Mouse (Mus musculus) heart, embryonic 15.5 days (tissue): ENCODE data around the gene Cyth2. TPM values are rescaled to one million over a fixed set of nuclear protein-coding genes. Genes with fewer than 3 reads are reported as not detected.

Experiments used
- ATAC-seq: fragments of 200-750 bp; cut with Nextera tagmentation; replicated peaks from 2 replicates; pipeline ENCODE4 v1.8.0; 2017; ENCODE audit warnings: low read depth, moderate TSS enrichment; ENCODE audit not compliant: insufficient number of reproducible peaks, insufficient read depth, low FRiP score
- H3K27ac ChIP-seq: fragments of 300-500 bp; sonication (generic); 2 replicates; pipeline ENCODE4 v1.5.1; 2015; ENCODE audit warnings: mild to moderate bottlenecking, inconsistent platforms
- H3K27me3 ChIP-seq: fragments of 300-500 bp; sonication (generic); 2 replicates; pipeline ENCODE4 v1.6.1; 2015; ENCODE audit warnings: inconsistent platforms
- H3K36me3 ChIP-seq: fragments of 300-500 bp; sonication (generic); 2 replicates; pipeline ENCODE4 v1.6.1; 2015; ENCODE audit warnings: mild to moderate bottlenecking, inconsistent platforms
- H3K4me1 ChIP-seq: fragments of 300-500 bp; sonication (generic); replicated peaks from 2 replicates; pipeline ENCODE4 v1.6.1; 2015; ENCODE audit warnings: inconsistent platforms
- H3K4me2 ChIP-seq: fragments of 300-500 bp; sonication (generic); 2 replicates; pipeline ENCODE4 v1.6.1; 2015; ENCODE audit warnings: inconsistent platforms, mild to moderate bottlenecking, moderate library complexity
- H3K4me3 ChIP-seq: fragments of 300-500 bp; sonication (generic); 2 replicates; pipeline ENCODE4 v1.5.1; 2015; ENCODE audit warnings: mild to moderate bottlenecking, inconsistent platforms
- H3K9ac ChIP-seq: fragments of 300-500 bp; sonication (generic); 2 replicates; pipeline ENCODE4 v1.6.1; 2015; ENCODE audit warnings: mild to moderate bottlenecking, inconsistent platforms
- H3K9me3 ChIP-seq: fragments of 300-500 bp; sonication (generic); replicated peaks from 2 replicates; pipeline ENCODE4 v1.6.1; 2016; ENCODE audit warnings: inconsistent platforms
- WGBS: fragments of 180-500 bp; shearing (Covaris S2); methylation state at CpG from one replicate; pipeline ENCODE4 v1.1.7; 2015; ENCODE audit warnings: mixed read lengths; 5-methylcytosine and 5-hydroxymethylcytosine counted together
- polyA plus RNA-seq: library from polyadenylated mRNA; unstranded; fragments of >200 nt; fragmentation: Nextera tagmentation; extraction: Ambion mirVana; gene quantifications from 2 replicates; pipeline ENCODE4 v1.2.1, GENCODE M21; 2015

The Cyth2 gene
- polyA plus RNA-seq, 1 experiment from 2014 or later = 92.2 TPM

GRCm38 (mm10) chr7:45794971-45795370, 19.4 kb downstream of the Cyth2 start:
- Histone ChIP-seq H3K4me1 (peaks cover 18% of the 10 kb centered on the region), H3K27ac (no peak overlapping the region), H3K9me3 (no peaks in the 10 kb centered on the region), H3K9ac (no peak overlapping the region), H3K4me3 (no peak overlapping the region), H3K4me2 (no peak overlapping the region), H3K36me3 (no peaks in the 10 kb centered on the region), H3K27me3 (peaks cover 79% of the 10 kb centered on the region)
- no peak for ATAC-seq
- WGBS = 87% methylated on average over 29 of the region's 29 CpGs

GRCm38 (mm10) chr7:45793969-45794585, 20.3 kb downstream of the Cyth2 start:
- no peaks in the 10 kb centered on the region for H3K9me3 ChIP-seq
- no peak overlapping the region for H3K27ac ChIP-seq
- no peak for ATAC-seq
- H3K4me3 ChIP-seq = no peak overlapping the region
- peaks cover 18% of the 10 kb centered on the region for H3K4me1 ChIP-seq
- no peak overlapping the region for H3K9ac ChIP-seq
- no peaks in the 10 kb centered on the region for H3K36me3 ChIP-seq
- no peak overlapping the region for H3K4me2 ChIP-seq
- peaks cover 70% of the 10 kb centered on the region for H3K27me3 ChIP-seq
- 69% methylated on average over 43 of the region's 44 CpGs for WGBS

- no peak overlapping the region for H3K27ac ChIP-seq
- H3K4me3 ChIP-seq = no peak overlapping the region
- no peaks in the 10 kb centered on the region for H3K9me3 ChIP-seq
- H3K4me1 ChIP-seq = peaks cover 13% of the 10 kb centered on the region
- no peak overlapping the region for H3K4me2 ChIP-seq
- 67% methylated on average over 24 of the region's 24 CpGs for WGBS
- no peak overlapping the region for H3K9ac ChIP-seq
- ATAC-seq = no peak
- peaks cover 61% of the 10 kb centered on the region for H3K27me3 ChIP-seq
- H3K36me3 ChIP-seq = no peaks in the 10 kb centered on the region
These were observed 21.1 kb downstream of the Cyth2 start for GRCm38 (mm10) chr7:45793240-45793639.

- Histone ChIP-seq H3K4me3 (no peak overlapping the region), H3K36me3 (no peaks in the 10 kb centered on the region), H3K27me3 (peaks cover 59% of the 10 kb centered on the region), H3K4me2 (no peak overlapping the region), H3K4me1 (peaks cover 5% of the 10 kb centered on the region; the same call in 1 of the 2 replicates), H3K9me3 (no peaks in the 10 kb centered on the region), H3K27ac (no peak overlapping the region), H3K9ac (no peak overlapping the region)
- no peak for ATAC-seq
- 61% methylated on average over 17 of the region's 17 CpGs for WGBS
These were observed 22.5 kb downstream of the Cyth2 start for GRCm38 (mm10) chr7:45791756-45792490.

GRCm38 (mm10) chr7:45790721-45791120, 23.7 kb downstream of the Cyth2 start:
- Histone ChIP-seq H3K4me2 (no peak overlapping the region), H3K4me1 (peaks cover 16% of the 10 kb centered on the region), H3K9me3 (no peaks in the 10 kb centered on the region), H3K9ac (no peak overlapping the region), H3K36me3 (no peaks in the 10 kb centered on the region), H3K4me3 (no peak overlapping the region), H3K27ac (no peak overlapping the region), H3K27me3 (peaks cover 60% of the 10 kb centered on the region)
- no peak for ATAC-seq
- WGBS = 50% methylated on average over 6 of the region's 6 CpGs

GRCm38 (mm10) chr7:45787642-45788041, 26.7 kb downstream of the Cyth2 start:
- WGBS = 80% methylated on average over 22 of the region's 22 CpGs
- Histone ChIP-seq H3K4me2 (no peak overlapping the region), H3K4me1 (peaks cover 35% of the 10 kb centered on the region), H3K9me3 (no peaks in the 10 kb centered on the region), H3K36me3 (no peaks in the 10 kb centered on the region), H3K27me3 (peaks cover 56% of the 10 kb centered on the region), H3K9ac (no peak overlapping the region), H3K4me3 (no peak overlapping the region), H3K27ac (no peak overlapping the region)
- no peak for ATAC-seq

GRCm38 (mm10) chr7:45786661-45787413, 27.5 kb downstream of the Cyth2 start:
- H3K36me3 ChIP-seq = no peaks in the 10 kb centered on the region
- no peak for ATAC-seq
- no peaks in the 10 kb centered on the region for H3K9me3 ChIP-seq
- H3K4me3 ChIP-seq = peak overlapping the region; percentile 50
- H3K27ac ChIP-seq = no peak overlapping the region
- 7% methylated on average over 17 of the region's 17 CpGs for WGBS
- H3K9ac ChIP-seq = 0 out of 2 replicates have a peak overlapping the region, but pooled peaks have one; percentile 16
- peaks cover 54% of the 10 kb centered on the region for H3K27me3 ChIP-seq
- peaks cover 35% of the 10 kb centered on the region for H3K4me1 ChIP-seq
- H3K4me2 ChIP-seq = peak overlapping the region; percentile 69

- ATAC-seq = no peak
- peak overlapping the region; percentile 50 for H3K4me3 ChIP-seq
- H3K36me3 ChIP-seq = no peaks in the 10 kb centered on the region
- peaks cover 34% of the 10 kb centered on the region for H3K4me1 ChIP-seq
- H3K4me2 ChIP-seq = peak overlapping the region; percentile 69
- H3K9me3 ChIP-seq = no peaks in the 10 kb centered on the region
- WGBS = 1% methylated on average over 14 of the region's 14 CpGs
- H3K9ac ChIP-seq = no peak overlapping the region
- no peak overlapping the region for H3K27ac ChIP-seq
- H3K27me3 ChIP-seq = peaks cover 56% of the 10 kb centered on the region
These were observed 28.2 kb downstream of the Cyth2 start for GRCm38 (mm10) chr7:45786136-45786578.

GRCm38 (mm10) chr7:45785388-45786135, 28.8 kb downstream of the Cyth2 start:
- Histone ChIP-seq H3K4me2 (peak overlapping the region; percentile 69), H3K36me3 (no peaks in the 10 kb centered on the region), H3K9me3 (no peaks in the 10 kb centered on the region), H3K4me1 (peaks cover 30% of the 10 kb centered on the region), H3K27me3 (peaks cover 62% of the 10 kb centered on the region), H3K4me3 (peak overlapping the region; percentile 50), H3K27ac (no peak overlapping the region), H3K9ac (peak overlapping the region; percentile 50)
- ATAC-seq = peak; percentile 16; the same call in 1 of the 2 replicates
- WGBS = under 1% methylated on average over 40 of the region's 42 CpGs

- whole genome bisulfite sequencing = 23% methylated on average over 20 of the region's 20 CpGs
These were observed 29.6 kb downstream of the Cyth2 start, which contains the start of gene Sult2b1 for GRCm38 (mm10) chr7:45784524-45785372. Gene Sult2b1, minus strand, starts transcription at chr7:45784669.

More at GRCm38 (mm10) chr7:45784524-45785372, 29.6 kb downstream of the Cyth2 start, which contains the start of gene Sult2b1:
- H3K27me3 ChIP-seq = peaks cover 64% of the 10 kb centered on the region
- H3K27ac ChIP-seq = no peak within 1 kb of the TSS
- H3K9me3 ChIP-seq = no peaks in the 10 kb centered on the region
- H3K4me3 ChIP-seq = peak within 1 kb of the TSS; percentile 68
- ATAC-seq = peak; percentile 21; the same call in 1 of the 2 replicates
- peak within 1 kb of the TSS; percentile 59 for H3K9ac ChIP-seq
- no peaks in the 10 kb centered on the region for H3K36me3 ChIP-seq
- peak within 1 kb of the TSS; percentile 88 for H3K4me2 ChIP-seq
- H3K4me1 ChIP-seq = peaks cover 30% of the 10 kb centered on the region
